24 mouse cellular contexts compared by ENCODE assay signal in the genomic region with DNA sequence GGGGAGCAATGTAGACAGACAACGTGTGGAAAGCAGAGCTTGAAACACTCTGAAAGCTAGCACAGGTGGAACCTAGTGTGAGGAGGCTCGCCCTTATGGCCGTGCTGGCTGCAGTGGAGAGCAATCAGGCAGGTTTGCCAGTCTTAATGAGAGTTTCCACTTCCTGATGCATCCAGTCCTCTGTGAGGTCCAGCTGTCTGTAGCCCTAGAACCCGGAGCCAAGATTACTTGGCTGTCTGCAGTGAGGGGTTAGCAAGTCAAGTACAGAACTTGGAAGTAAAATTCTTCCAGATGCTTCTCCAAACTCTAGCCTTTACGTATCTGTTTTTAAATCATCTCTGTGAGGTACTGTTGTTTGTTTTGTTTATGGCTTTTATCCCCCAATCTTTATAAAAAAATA. TPM values are rescaled to one million over a fixed set of nuclear protein-coding genes. Genes with fewer than 3 reads are reported as not detected.
A peak's percentile ranks its signal among the peaks of the same experiment; 100 is the strongest.
DNase-seq lines count a peak whose midpoint lies in the region; ATAC-seq and TF ChIP-seq lines count a peak whose summit lies in the region.
"Had no signal": no experiment of that assay in that cellular context is flagged by ENCODE, and none has a peak within 500 bp of the region (broad histone marks: within the 10 kb centered on the region; RNA-seq: fewer than 3 reads in every experiment).

No protein-coding gene starts in this region.

- peak; percentile 46 for DNase-seq in gastrocnemius, postnatal 14 days
- no peak for DNase-seq in gastrocnemius, postnatal 10 days
- no peak for DNase-seq in lung, postnatal 25 days (ENCODE audit: low spot score)
- DNase-seq in gastrocnemius, postnatal 25 days = peak; percentile 23
- peak; percentile 37 for DNase-seq in lung, postnatal 10 days
- no peak for DNase-seq in left cerebral cortex, adult 18-20 months (ENCODE audit: low spot score in 2 of 2)
- no peak for DNase-seq in forebrain, postnatal 0 days
- DNase-seq: adrenal gland, adult 2 months; adrenal gland, postnatal 25 days; cerebellum, adult 2 months; embryo, embryonic 11 days had no signal

- ATAC-seq in lung, embryonic 15.5 days (ENCODE audit: borderline replicate concordance, extremely low read depth, low FRiP score, low TSS enrichment) = peak; percentile 27; the same call in 1 of the 2 replicates
- ATAC-seq in forebrain, postnatal 0 days = no peak
- ATAC-seq: forebrain, embryonic 16.5 days had no signal

- 57% methylated on average over 5 of the region's 5 CpGs for WGBS in lung, embryonic 15.5 days
- WGBS in forebrain, postnatal 0 days = 80% methylated on average over 5 of the region's 5 CpGs

- H3K27me3 ChIP-seq in lung, embryonic 15.5 days = no peaks in the 10 kb centered on the region
- H3K27me3 ChIP-seq in forebrain, postnatal 0 days (ENCODE audit: insufficient read depth, low read length) = no peaks in the 10 kb centered on the region
- H3K27me3 ChIP-seq: embryonic facial prominence, embryonic 12.5 days; forebrain, embryonic 12.5 days; heart, embryonic 12.5 days had no signal

- H3K27ac ChIP-seq in lung, embryonic 15.5 days = no peak overlapping the region
- H3K27ac ChIP-seq in forebrain, postnatal 0 days (ENCODE audit: low read depth, low read length) = no peak overlapping the region
- H3K27ac ChIP-seq: embryonic facial prominence, embryonic 12.5 days; forebrain, embryonic 12.5 days; hindbrain, embryonic 10.5 days; hindbrain, embryonic 14.5 days had no signal

- H3K36me3 ChIP-seq in lung, embryonic 15.5 days = no peaks in the 10 kb centered on the region
- no peaks in the 10 kb centered on the region for H3K36me3 ChIP-seq in forebrain, postnatal 0 days (ENCODE audit: insufficient read depth)
- H3K36me3 ChIP-seq: embryonic facial prominence, embryonic 12.5 days; forebrain, embryonic 12.5 days; heart, embryonic 12.5 days; hindbrain, embryonic 10.5 days had no signal

- no peak overlapping the region for H3K4me3 ChIP-seq in lung, embryonic 15.5 days
- no peak overlapping the region for H3K4me3 ChIP-seq in forebrain, postnatal 0 days (ENCODE audit: low read depth, low read length)
- H3K4me3 ChIP-seq: embryonic facial prominence, embryonic 12.5 days; forebrain, embryonic 12.5 days; heart, embryonic 12.5 days; hindbrain, embryonic 10.5 days had no signal

- intact Hi-C loops in gastrocnemius, postnatal 14 days (cut with DNase I; ENCODE audit: low total_unique reads) = no loop called here

- H3K4me2 ChIP-seq in lung, embryonic 15.5 days = no peak overlapping the region
- H3K4me2 ChIP-seq in forebrain, postnatal 0 days (ENCODE audit: low read depth) = no peak overlapping the region
- H3K4me2 ChIP-seq: embryonic facial prominence, embryonic 12.5 days; forebrain, embryonic 12.5 days; heart, embryonic 12.5 days; hindbrain, embryonic 14.5 days had no signal

- 0 out of 2 replicates have a peak, but pooled peaks cover 3% of the 10 kb centered on the region for H3K4me1 ChIP-seq in lung, embryonic 15.5 days
- H3K4me1 ChIP-seq in forebrain, postnatal 0 days (ENCODE audit: insufficient read depth) = no peaks in the 10 kb centered on the region
- H3K4me1 ChIP-seq: forebrain, embryonic 12.5 days; heart, embryonic 12.5 days; hindbrain, embryonic 10.5 days had no signal

- no peaks in the 10 kb centered on the region for H3K9me3 ChIP-seq in lung, embryonic 15.5 days
- H3K9me3 ChIP-seq in forebrain, postnatal 0 days (ENCODE audit: low read length) = no peaks in the 10 kb centered on the region
- H3K9me3 ChIP-seq: embryonic facial prominence, embryonic 12.5 days; forebrain, embryonic 12.5 days; heart, embryonic 12.5 days; hindbrain, embryonic 10.5 days had no signal

- H3K9ac ChIP-seq in lung, embryonic 15.5 days = no peak overlapping the region
- no peak overlapping the region for H3K9ac ChIP-seq in forebrain, postnatal 0 days
- H3K9ac ChIP-seq: embryonic facial prominence, embryonic 12.5 days; forebrain, embryonic 12.5 days; heart, embryonic 12.5 days; hindbrain, embryonic 14.5 days had no signal

- no peak for TF ChIP-seq CTCF in forebrain, postnatal 0 days (IDR thresholded peaks at IDR 0.05; ENCODE audit: low read depth)

RNA-seq across cellular contexts. Expression of a gene that starts 20.7 kb away (rescaled TPM):
- not detected for total RNA-seq in gastrocnemius, postnatal 14 days (2021)
- total RNA-seq in gastrocnemius, postnatal 10 days (2021) = not detected
- polyA plus RNA-seq in lung, embryonic 15.5 days (2015; fragmentation: Nextera tagmentation; extraction: Ambion mirVana) = 0.15 and 0.20 TPM in 2 replicates
- total RNA-seq in gastrocnemius, postnatal 25 days (2021) = not detected
- total RNA-seq in left cerebral cortex, adult 18-20 months (2021) = not detected
- not detected in 2 replicates for total RNA-seq in forebrain, postnatal 0 days (2014; rRNA removed)
- not detected in 2 replicates for polyA plus RNA-seq in forebrain, postnatal 0 days (2015; fragmentation: Nextera tagmentation; extraction: Ambion mirVana)
- total RNA-seq: adrenal gland, adult 2 months; adrenal gland, postnatal 25 days; common myeloid progenitor, adult 5-6 weeks; ES-E14; gastrocnemius, adult 8-10 months; granulocyte monocyte progenitor cell, adult 5-6 weeks; heart, adult 8-10 months; heart, postnatal 25 days had no signal
- polyA plus RNA-seq: adrenal gland, adult 2 months; cerebellum, adult 2 months; embryonic facial prominence, embryonic 12.5 days; forebrain, embryonic 12.5 days; forebrain, embryonic 16.5 days; heart, embryonic 12.5 days; hindbrain, embryonic 10.5 days; hindbrain, embryonic 14.5 days had no signal

Comparison
In these comparisons a context has a peak if more than half of its experiments do, and no peak if none do; other contexts are left out.
1. DNase-seq: peak in gastrocnemius, postnatal 14 days (single experiment), gastrocnemius, postnatal 25 days (single experiment) and lung, postnatal 10 days (single experiment); none in gastrocnemius, postnatal 10 days (single experiment), lung, postnatal 25 days (single experiment), left cerebral cortex, adult 18-20 months (0 of 2) and forebrain, postnatal 0 days (single experiment).